20 mouse cellular contexts compared by ENCODE assay signal in genomic region chr12:27765948-27766347, GRCm38 (mm10).
"Had no signal": no experiment of that assay in that cellular context is flagged by ENCODE, and none has a peak within 500 bp of the region (broad histone marks: within the 10 kb centered on the region; RNA-seq: fewer than 3 reads in every experiment).

No protein-coding gene starts in this region.

- H3K9me3 ChIP-seq: lung, embryonic 15.5 days; midbrain, embryonic 10.5 days; midbrain, embryonic 12.5 days; neural tube, embryonic 13.5 days; neural tube, embryonic 15.5 days had no signal

- H3K9ac ChIP-seq: liver, embryonic 14.5 days; lung, embryonic 15.5 days; midbrain, embryonic 12.5 days; neural tube, embryonic 13.5 days; neural tube, embryonic 15.5 days had no signal

- H3K27me3 ChIP-seq: lung, embryonic 15.5 days; midbrain, embryonic 12.5 days; neural tube, embryonic 13.5 days; neural tube, embryonic 15.5 days had no signal

- H3K27ac ChIP-seq: liver, embryonic 14.5 days; lung, embryonic 15.5 days; midbrain, embryonic 10.5 days; midbrain, embryonic 12.5 days; neural tube, embryonic 13.5 days; neural tube, embryonic 15.5 days had no signal

- H3K36me3 ChIP-seq: lung, embryonic 15.5 days; midbrain, embryonic 10.5 days; midbrain, embryonic 12.5 days; neural tube, embryonic 13.5 days; neural tube, embryonic 15.5 days had no signal

- H3K4me1 ChIP-seq: lung, embryonic 15.5 days; midbrain, embryonic 10.5 days; midbrain, embryonic 12.5 days; neural tube, embryonic 13.5 days; neural tube, embryonic 15.5 days had no signal

- H3K4me3 ChIP-seq: lung, embryonic 15.5 days; midbrain, embryonic 10.5 days; midbrain, embryonic 12.5 days; myocyte; neural tube, embryonic 13.5 days; neural tube, embryonic 15.5 days had no signal

- H3K4me2 ChIP-seq: lung, embryonic 15.5 days; midbrain, embryonic 12.5 days; neural tube, embryonic 13.5 days; neural tube, embryonic 15.5 days had no signal

- ATAC-seq: midbrain, embryonic 16.5 days had no signal

- DNase-seq: lung, adult 2 months; lung, postnatal 10 days; lung, postnatal 4 days; midbrain, embryonic 14.5 days; retina, postnatal 1 day; right cerebral cortex, adult 18-20 months; right cerebral cortex, postnatal 25 days; right cerebral cortex, postnatal 4 days; spleen, adult 18-20 months; thymus, adult 18-20 months; thymus, postnatal 14 days; thymus, postnatal 36 days had no signal
